ENCODE assay signal across 16 mouse cellular contexts in genomic region chr3:123583016-123583664, GRCm38 (mm10).
"Had no signal": no experiment of that assay in that cellular context is flagged by ENCODE, and none has a peak within 500 bp of the region (broad histone marks: within the 10 kb centered on the region; RNA-seq: fewer than 3 reads in every experiment).

No protein-coding gene starts in this region.

- H3K9ac ChIP-seq: intestine, embryonic 15.5 days; limb, embryonic 12.5 days; lung, embryonic 15.5 days; neural tube, embryonic 12.5 days; stomach, embryonic 15.5 days had no signal

- H3K4me3 ChIP-seq: intestine, embryonic 15.5 days; limb, embryonic 12.5 days; lung, embryonic 15.5 days; midbrain, embryonic 10.5 days; neural tube, embryonic 12.5 days; stomach, embryonic 15.5 days had no signal

- DNase-seq: kidney, adult 2 months; kidney, postnatal 25 days; layer of hippocampus, postnatal 36 days; lung, postnatal 14 days; midbrain, embryonic 14.5 days; right cerebral cortex, postnatal 4 days; spleen, adult 18-20 months; thymus, adult 2 months; thymus, postnatal 25 days had no signal

- H3K4me2 ChIP-seq: intestine, embryonic 15.5 days; limb, embryonic 12.5 days; lung, embryonic 15.5 days; neural tube, embryonic 12.5 days; stomach, embryonic 15.5 days had no signal

- H3K9me3 ChIP-seq: intestine, embryonic 15.5 days; limb, embryonic 12.5 days; lung, embryonic 15.5 days; midbrain, embryonic 10.5 days; neural tube, embryonic 12.5 days; stomach, embryonic 15.5 days had no signal

- H3K4me1 ChIP-seq: intestine, embryonic 15.5 days; limb, embryonic 12.5 days; lung, embryonic 15.5 days; midbrain, embryonic 10.5 days; neural tube, embryonic 12.5 days; stomach, embryonic 15.5 days had no signal

- ATAC-seq: intestine, embryonic 15.5 days had no signal

- H3K27me3 ChIP-seq: intestine, embryonic 15.5 days; limb, embryonic 12.5 days; lung, embryonic 15.5 days; neural tube, embryonic 12.5 days; stomach, embryonic 15.5 days had no signal

- H3K36me3 ChIP-seq: intestine, embryonic 15.5 days; limb, embryonic 12.5 days; lung, embryonic 15.5 days; midbrain, embryonic 10.5 days; neural tube, embryonic 12.5 days; stomach, embryonic 15.5 days had no signal

- H3K27ac ChIP-seq: intestine, embryonic 15.5 days; limb, embryonic 12.5 days; lung, embryonic 15.5 days; macrophage; midbrain, embryonic 10.5 days; neural tube, embryonic 12.5 days; stomach, embryonic 15.5 days had no signal
